ENCODE assay signal across 22 mouse cellular contexts in the genomic region with DNA sequence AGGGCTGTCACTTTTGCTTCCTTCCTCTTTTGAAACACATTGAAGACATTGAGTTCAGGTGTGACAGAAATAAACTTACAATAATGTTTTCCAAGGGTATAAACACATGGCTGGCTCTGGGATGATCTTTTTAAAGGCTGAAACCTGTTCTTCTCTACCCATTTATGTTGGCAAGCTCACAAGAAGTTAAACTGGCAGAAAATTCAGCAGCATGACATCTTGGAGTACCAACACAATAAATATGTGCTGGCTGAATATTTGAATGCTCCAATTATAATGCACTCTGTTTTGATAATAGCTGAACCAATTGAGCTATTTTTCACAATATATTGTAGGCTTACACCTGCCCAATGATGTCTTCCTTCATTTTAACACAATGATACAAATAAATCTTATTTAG.
DNase-seq lines count a peak whose midpoint lies in the region; ATAC-seq lines count a peak whose summit lies in the region.
"Had no signal": no experiment of that assay in that cellular context is flagged by ENCODE, and none has a peak within 500 bp of the region (broad histone marks: within the 10 kb centered on the region; RNA-seq: fewer than 3 reads in every experiment).

No protein-coding gene starts in this region.

- peak overlapping the region; percentile 14; the same call in 1 of the 2 replicates for H3K27ac ChIP-seq in hindbrain, embryonic 14.5 days
- H3K27ac ChIP-seq in hindbrain, embryonic 16.5 days (ENCODE audit: low read depth, low read length), result no peak overlapping the region
- no peak overlapping the region for H3K27ac ChIP-seq in forebrain, embryonic 16.5 days (ENCODE audit: low read length)
- H3K27ac ChIP-seq: embryonic facial prominence, embryonic 10.5 days; intestine, embryonic 15.5 days; limb, embryonic 12.5 days; macrophage had no signal

- H3K4me2 ChIP-seq in hindbrain, embryonic 14.5 days (replicated peaks), result no peak overlapping the region
- H3K4me2 ChIP-seq in hindbrain, embryonic 16.5 days (ENCODE audit: low read length), result no peak overlapping the region
- no peak overlapping the region for H3K4me2 ChIP-seq in forebrain, embryonic 16.5 days (ENCODE audit: low read length)
- H3K4me2 ChIP-seq: hindbrain, embryonic 13.5 days; intestine, embryonic 15.5 days; limb, embryonic 12.5 days; liver, embryonic 11.5 days had no signal

- peaks cover 4% of the 10 kb centered on the region; the same call in 1 of the 2 replicates for H3K4me1 ChIP-seq in hindbrain, embryonic 14.5 days (replicated peaks; ENCODE audit: control insufficient read depth, insufficient read depth, low read length)
- H3K4me1 ChIP-seq in hindbrain, embryonic 16.5 days (ENCODE audit: control insufficient read depth, insufficient read depth, low read depth, low read length), result no peaks in the 10 kb centered on the region; the same call in 1 of the 2 replicates
- H3K4me1 ChIP-seq in forebrain, embryonic 16.5 days (replicated peaks; ENCODE audit: control insufficient read depth, insufficient read depth, low read length), result peaks cover 16% of the 10 kb centered on the region
- H3K4me1 ChIP-seq: embryonic facial prominence, embryonic 10.5 days; intestine, embryonic 15.5 days; limb, embryonic 12.5 days had no signal

- H3K27me3 ChIP-seq in hindbrain, embryonic 14.5 days (ENCODE audit: control insufficient read depth, insufficient read depth, low read length), result no peaks in the 10 kb centered on the region
- H3K27me3 ChIP-seq in hindbrain, embryonic 16.5 days (replicated peaks; ENCODE audit: control insufficient read depth, insufficient read depth, low read length), result no peaks in the 10 kb centered on the region
- no peaks in the 10 kb centered on the region for H3K27me3 ChIP-seq in forebrain, embryonic 16.5 days (replicated peaks; ENCODE audit: control insufficient read depth, insufficient read depth, low read length)
- H3K27me3 ChIP-seq: hindbrain, embryonic 13.5 days; intestine, embryonic 15.5 days; limb, embryonic 12.5 days; Patski had no signal

- no peak overlapping the region for H3K4me3 ChIP-seq in hindbrain, embryonic 14.5 days (replicated peaks; ENCODE audit: low read length)
- no peak overlapping the region for H3K4me3 ChIP-seq in hindbrain, embryonic 16.5 days (ENCODE audit: low read length)
- no peak overlapping the region for H3K4me3 ChIP-seq in forebrain, embryonic 16.5 days (replicated peaks; ENCODE audit: low read length)
- H3K4me3 ChIP-seq: embryonic facial prominence, embryonic 10.5 days; hindbrain, embryonic 13.5 days; intestine, embryonic 15.5 days; limb, embryonic 12.5 days had no signal

- intact Hi-C loops in left cerebral cortex, postnatal 4 days (cut with DNase I), result no loop called here

- no peaks in the 10 kb centered on the region for H3K36me3 ChIP-seq in hindbrain, embryonic 14.5 days (replicated peaks; ENCODE audit: control insufficient read depth, insufficient read depth)
- H3K36me3 ChIP-seq in hindbrain, embryonic 16.5 days (ENCODE audit: control insufficient read depth, insufficient read depth, low read length), result no peaks in the 10 kb centered on the region
- no peaks in the 10 kb centered on the region for H3K36me3 ChIP-seq in forebrain, embryonic 16.5 days (ENCODE audit: control insufficient read depth, insufficient read depth)
- H3K36me3 ChIP-seq: embryonic facial prominence, embryonic 10.5 days; hindbrain, embryonic 13.5 days; intestine, embryonic 15.5 days; limb, embryonic 12.5 days had no signal

- ATAC-seq in hindbrain, embryonic 14.5 days (ENCODE audit: low FRiP score), result no peak
- ATAC-seq in hindbrain, embryonic 16.5 days, result no peak
- peak; percentile 66 for ATAC-seq in forebrain, embryonic 16.5 days
- ATAC-seq: intestine, embryonic 15.5 days; liver, postnatal 0 days; lung, postnatal 0 days; midbrain, embryonic 16.5 days; Patski had no signal

- H3K9me3 ChIP-seq in hindbrain, embryonic 14.5 days (ENCODE audit: control insufficient read depth, low read length), result no peaks in the 10 kb centered on the region
- no peaks in the 10 kb centered on the region for H3K9me3 ChIP-seq in hindbrain, embryonic 16.5 days (ENCODE audit: control insufficient read depth, low read length)
- no peaks in the 10 kb centered on the region for H3K9me3 ChIP-seq in forebrain, embryonic 16.5 days (ENCODE audit: control insufficient read depth, low read length)
- H3K9me3 ChIP-seq: embryonic facial prominence, embryonic 10.5 days; hindbrain, embryonic 13.5 days; intestine, embryonic 15.5 days; limb, embryonic 12.5 days had no signal

- no peak overlapping the region for H3K9ac ChIP-seq in hindbrain, embryonic 14.5 days
- no peak overlapping the region for H3K9ac ChIP-seq in hindbrain, embryonic 16.5 days (ENCODE audit: low read depth, low read length)
- H3K9ac ChIP-seq in forebrain, embryonic 16.5 days (replicated peaks; ENCODE audit: low read depth, low read length), result no peak overlapping the region
- H3K9ac ChIP-seq: hindbrain, embryonic 13.5 days; intestine, embryonic 15.5 days; limb, embryonic 12.5 days; liver, postnatal 0 days had no signal

- DNase-seq in cerebellum, postnatal 10 days, result peak; percentile 67 to 71
- no peak for DNase-seq in cerebellum, adult 11 months
- DNase-seq in hindbrain, embryonic 14.5 days (ENCODE audit: low spot score), result no peak
- DNase-seq in left cerebral cortex, postnatal 4 days, result peak; percentile 3
- DNase-seq in left cerebral cortex, adult 11 months (ENCODE audit: low spot score), result no peak
- no peak for DNase-seq in adrenal gland, adult 8-10 months
- DNase-seq: gastrocnemius, postnatal 36 days; kidney, adult 8-10 months; liver, postnatal 0 days; thymus, adult 2 months; thymus, postnatal 4 days had no signal

Comparison
In these comparisons a context has a peak if more than half of its experiments do, and no peak if none do; other contexts are left out.
1. DNase-seq: peak in cerebellum, postnatal 10 days (2 of 2) and left cerebral cortex, postnatal 4 days (single experiment); none in cerebellum, adult 11 months (single experiment), hindbrain, embryonic 14.5 days (single experiment), left cerebral cortex, adult 11 months (single experiment) and adrenal gland, adult 8-10 months (single experiment).